In the genomic region with DNA sequence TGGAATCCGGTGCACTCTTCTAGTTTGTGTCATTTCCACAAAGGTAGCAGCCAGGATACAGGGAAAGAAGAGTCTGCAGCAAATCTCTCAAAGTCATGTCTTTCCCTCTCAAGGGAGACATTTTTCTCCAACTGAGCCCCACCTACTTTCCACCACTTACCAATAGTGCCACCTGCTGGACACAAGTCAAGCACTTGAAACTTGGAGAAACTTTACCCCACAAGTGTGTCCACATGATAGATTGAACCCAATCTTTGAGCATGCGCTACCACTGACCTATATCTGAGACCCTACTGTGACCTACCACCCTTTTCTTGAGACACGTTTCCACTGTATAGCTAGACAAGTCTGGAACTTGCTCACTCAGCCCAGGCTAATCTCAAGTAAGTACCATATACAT, we compare ENCODE assay signal across 10 mouse cellular contexts. TPM values are rescaled to one million over a fixed set of nuclear protein-coding genes. Genes with fewer than 3 reads are reported as not detected.
DNase-seq lines count a peak whose midpoint lies in the region; ATAC-seq and TF ChIP-seq lines count a peak whose summit lies in the region.
"Had no signal": no experiment of that assay in that cellular context is flagged by ENCODE, and none has a peak within 500 bp of the region (broad histone marks: within the 10 kb centered on the region; RNA-seq: fewer than 3 reads in every experiment).

No protein-coding gene starts in this region.

- peaks cover 6% of the 10 kb centered on the region; the same call in 1 of the 2 replicates for H3K79me2 ChIP-seq in liver, adult 2 months (ENCODE audit: control insufficient read depth, insufficient read depth, low read length)

- H3K4me3 ChIP-seq in cerebellum, adult 2 months (replicated peaks; ENCODE audit: insufficient read depth, low read depth, low read length) = no peak overlapping the region
- H3K4me3 ChIP-seq in liver, adult 2 months (ENCODE audit: insufficient read depth, low read depth, low read length) = no peak overlapping the region
- no peak overlapping the region for H3K4me3 ChIP-seq in liver, embryonic 11.5 days (ENCODE audit: low read depth, low read length)
- H3K4me3 ChIP-seq: neural tube, embryonic 13.5 days had no signal

- peaks cover 18% of the 10 kb centered on the region for H3K36me3 ChIP-seq in liver, adult 2 months (ENCODE audit: control insufficient read depth, insufficient read depth, low read length)
- peaks cover 32% of the 10 kb centered on the region for H3K36me3 ChIP-seq in liver, embryonic 11.5 days (ENCODE audit: control insufficient read depth, insufficient read depth, low read length)

- ATAC-seq in liver, embryonic 11.5 days (replicated peaks; ENCODE audit: low FRiP score) = no peak

- WGBS in cerebellum, adult 2 months = 54% methylated on average over 3 of the region's 3 CpGs
- WGBS in liver, adult 2 months = 59% methylated on average over 3 of the region's 3 CpGs
- 40% methylated on average over 3 of the region's 3 CpGs for WGBS in liver, embryonic 11.5 days

- TF ChIP-seq CTCF in cerebellum, adult 2 months (IDR thresholded peaks at IDR 0.05; ENCODE audit: borderline replicate concordance, insufficient read depth, low read depth, low read length) = peak; percentile 23; the same call in 1 of the 2 replicates
- TF ChIP-seq CTCF in liver, adult 2 months (IDR thresholded peaks at IDR 0.05; ENCODE audit: low read depth, low read length) = no peak; the same call in 1 of the 2 replicates

- H3K4me2 ChIP-seq in liver, embryonic 11.5 days = no peak overlapping the region
- H3K4me2 ChIP-seq: neural tube, embryonic 13.5 days had no signal

- no peaks in the 10 kb centered on the region for H3K27me3 ChIP-seq in cerebellum, adult 2 months (ENCODE audit: control insufficient read depth, insufficient read depth, low read length)
- no peaks in the 10 kb centered on the region for H3K27me3 ChIP-seq in liver, adult 2 months (ENCODE audit: control insufficient read depth, insufficient read depth, low read length)
- H3K27me3 ChIP-seq in liver, embryonic 11.5 days (replicated peaks; ENCODE audit: control insufficient read depth, insufficient read depth, low read length) = no peaks in the 10 kb centered on the region
- H3K27me3 ChIP-seq: neural tube, embryonic 13.5 days had no signal

- no peak for DNase-seq in cerebellum, adult 2 months
- no peak for DNase-seq in cerebellum, adult 9-10 months
- peak; percentile 50 for DNase-seq in liver, adult 2 months (ENCODE audit: extremely low read depth, low read depth, low spot score)
- no peak for DNase-seq in liver, embryonic 11.5 days (ENCODE audit: low spot score)
- DNase-seq in embryo, embryonic 11 days = peak; percentile 41
- DNase-seq in lung, postnatal 25 days (ENCODE audit: low spot score) = peak; percentile 57
- no peak for DNase-seq in cerebellum, adult 18-20 months
- DNase-seq in right cerebral cortex, postnatal 36 days (ENCODE audit: low spot score in 2 of 2) = no peak

- H3K9ac ChIP-seq in liver, adult 2 months (ENCODE audit: low read depth, low read length) = no peak overlapping the region
- no peak overlapping the region for H3K9ac ChIP-seq in liver, embryonic 11.5 days (ENCODE audit: low read depth, low read length)
- H3K9ac ChIP-seq: neural tube, embryonic 13.5 days had no signal

- H3K27ac ChIP-seq in cerebellum, adult 2 months (ENCODE audit: insufficient read depth, low read length) = no peak overlapping the region
- no peak overlapping the region for H3K27ac ChIP-seq in liver, adult 2 months (replicated peaks; ENCODE audit: insufficient read depth, low read depth, low read length)
- H3K27ac ChIP-seq in liver, embryonic 11.5 days (ENCODE audit: low read depth, low read length) = no peak overlapping the region
- H3K27ac ChIP-seq: neural tube, embryonic 13.5 days had no signal

- H3K9me3 ChIP-seq in liver, embryonic 11.5 days (ENCODE audit: control insufficient read depth, low read length) = no peaks in the 10 kb centered on the region
- H3K9me3 ChIP-seq: neural tube, embryonic 13.5 days had no signal

- H3K4me1 ChIP-seq in cerebellum, adult 2 months (ENCODE audit: control insufficient read depth, insufficient read depth, low read length) = peaks cover 3% of the 10 kb centered on the region; the same call in 1 of the 2 replicates
- peaks cover 7% of the 10 kb centered on the region; the same call in 1 of the 2 replicates for H3K4me1 ChIP-seq in liver, adult 2 months (ENCODE audit: control insufficient read depth, insufficient read depth, low read length)
- H3K4me1 ChIP-seq in liver, embryonic 11.5 days (replicated peaks; ENCODE audit: control insufficient read depth, insufficient read depth, low read length) = peaks cover 3% of the 10 kb centered on the region; the same call in 1 of the 2 replicates

- no peak for TF ChIP-seq POLR2A in cerebellum, adult 2 months (IDR thresholded peaks at IDR 0.05; ENCODE audit: borderline replicate concordance, insufficient read depth, low read length)
- no peak for TF ChIP-seq POLR2A in liver, adult 2 months (IDR thresholded peaks at IDR 0.05; ENCODE audit: extremely low read depth, insufficient read depth, low read length)

RNA-seq across cellular contexts. Expression of a gene that starts 1.9 kb away (rescaled TPM):
- polyA plus RNA-seq in cerebellum, adult 2 months (2012; rRNA removed) = 40.0 and 41.8 TPM in 2 replicates
- total RNA-seq in liver, adult 2 months (2014; rRNA removed) = 15.5 and 15.9 TPM in 2 replicates
- 16.0 and 18.5 TPM in 2 replicates for polyA plus RNA-seq in liver, adult 2 months (2012; rRNA removed)
- 56.2 and 62.8 TPM in 2 replicates for polyA plus RNA-seq in liver, embryonic 11.5 days (2014; fragmentation: Nextera tagmentation; extraction: Ambion mirVana)

RNA-seq across cellular contexts. Expression of a gene that starts 28.9 kb away (rescaled TPM):
- 106 and 110 TPM in 2 replicates for polyA plus RNA-seq in cerebellum, adult 2 months (2012; rRNA removed)
- total RNA-seq in liver, adult 2 months (2014; rRNA removed) = 31.8 and 33.6 TPM in 2 replicates
- 13.6 and 16.9 TPM in 2 replicates for polyA plus RNA-seq in liver, adult 2 months (2012; rRNA removed)
- polyA plus RNA-seq in liver, embryonic 11.5 days (2014; fragmentation: Nextera tagmentation; extraction: Ambion mirVana) = 226 and 253 TPM in 2 replicates

RNA-seq across cellular contexts. Expression of a gene that starts 31.8 kb away (rescaled TPM):
- 611 and 659 TPM in 2 replicates for polyA plus RNA-seq in cerebellum, adult 2 months (2012; rRNA removed)
- 61.8 and 74.2 TPM in 2 replicates for total RNA-seq in liver, adult 2 months (2014; rRNA removed)
- polyA plus RNA-seq in liver, adult 2 months (2012; rRNA removed) = 100 and 127 TPM in 2 replicates
- polyA plus RNA-seq in liver, embryonic 11.5 days (2014; fragmentation: Nextera tagmentation; extraction: Ambion mirVana) = 489 and 511 TPM in 2 replicates

RNA-seq across cellular contexts. Expression of a gene that starts 52.5 kb away (rescaled TPM):
- not detected in 2 replicates for polyA plus RNA-seq in cerebellum, adult 2 months (2012; rRNA removed)
- not detected in 2 replicates for total RNA-seq in liver, adult 2 months (2014; rRNA removed)
- not detected in 2 replicates for polyA plus RNA-seq in liver, adult 2 months (2012; rRNA removed)
- not detected in 2 replicates for polyA plus RNA-seq in liver, embryonic 11.5 days (2014; fragmentation: Nextera tagmentation; extraction: Ambion mirVana)
- polyA plus RNA-seq: intestine, embryonic 14.5 days; neural tube, embryonic 13.5 days had no signal

Comparison
In these comparisons a context has a peak if more than half of its experiments do, and no peak if none do; other contexts are left out.
1. DNase-seq: peak in liver, adult 2 months (single experiment), embryo, embryonic 11 days (single experiment) and lung, postnatal 25 days (single experiment); none in cerebellum, adult 2 months (0 of 2), cerebellum, adult 9-10 months (single experiment), liver, embryonic 11.5 days (single experiment), cerebellum, adult 18-20 months (0 of 2) and right cerebral cortex, postnatal 36 days (0 of 2).